Mouse (Mus musculus): ENCODE results near the gene Nudt4.

GRCm38 (mm10) chr10:95546178-95546577 lies 17.8 kb downstream of the Nudt4 start:
- TF ChIP-seq CTCF (IDR thresholded peaks at IDR 0.05; ENCODE audit: insufficient read depth, low read depth, low read length) (no peak), POLR2A (IDR thresholded peaks at IDR 0.05; ENCODE audit: insufficient read depth, low read depth, low read length) (no peak)

Data from olfactory bulb, adult 2 months (tissue).